Mouse (Mus musculus): ENCODE results near the gene Zkscan16. TPM values are rescaled to one million over a fixed set of nuclear protein-coding genes. Genes with fewer than 3 reads are reported as not detected.

The Zkscan16 gene
- polyA plus RNA-seq, 1 experiment from 2014 or later = 1.1 TPM

DNA sequence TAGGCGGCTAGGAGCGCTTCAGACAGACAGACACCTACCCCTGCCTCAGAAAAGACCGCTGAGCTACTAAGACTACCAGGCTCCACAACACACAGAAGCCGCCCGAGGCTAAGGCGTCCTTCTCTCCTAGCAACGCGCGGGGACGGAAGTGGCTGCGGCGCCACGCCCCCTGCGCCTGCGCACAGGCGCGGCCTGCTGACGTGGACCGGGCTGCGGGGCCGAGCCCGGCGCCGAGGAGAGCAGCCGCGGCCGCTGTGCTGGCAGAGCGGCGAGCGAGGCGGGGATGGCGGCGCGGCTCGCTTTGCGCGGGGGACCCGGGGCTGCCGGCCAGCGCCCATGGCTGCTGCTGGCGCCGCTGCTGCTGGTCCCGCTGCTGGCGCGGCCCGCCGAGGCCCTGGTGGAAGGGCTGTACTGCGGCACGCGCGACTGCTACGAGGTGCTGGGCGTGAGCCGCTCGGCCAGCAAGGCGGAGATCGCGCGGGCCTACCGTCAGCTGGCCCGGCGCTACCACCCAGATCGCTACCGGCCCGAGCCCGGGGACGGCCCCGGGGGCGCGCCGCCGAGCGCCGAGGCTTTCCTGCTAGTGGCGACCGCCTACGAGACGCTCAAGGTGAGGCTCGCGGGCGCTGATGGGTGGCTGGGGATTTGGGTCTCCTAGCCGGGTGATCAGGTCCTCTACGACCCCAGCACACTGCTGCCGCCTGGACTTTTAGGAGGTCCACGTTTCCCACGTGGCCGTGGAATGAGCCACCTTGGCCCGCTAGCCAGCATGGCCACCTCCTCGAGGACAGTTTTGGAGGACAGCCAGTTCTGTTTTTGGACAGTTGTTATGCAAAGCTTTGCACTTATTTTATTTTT is 59.7 kb downstream of the Zkscan16 start, which contains the start of gene Gm20503:
TSS of gene Gm20503 (plus strand) at position 263 of the 858 bp plus-strand sequence.
- WGBS = 0% methylated on average over 73 of the region's 89 CpGs
- Histone ChIP-seq H3K4me1 (replicated peaks) (peaks cover 36% of the 10 kb centered on the region), H3K4me2 (peak within 1 kb of the TSS; percentile 84), H3K27ac (peak within 1 kb of the TSS; percentile 93), H3K4me3 (replicated peaks) (peak within 1 kb of the TSS; percentile 95), H3K27me3 (no peaks in the 10 kb centered on the region), H3K9me3 (no peaks in the 10 kb centered on the region), H3K36me3 (no peaks in the 10 kb centered on the region), H3K9ac (replicated peaks) (peak within 1 kb of the TSS; percentile 94)
- ATAC-seq (ENCODE audit: insufficient number of reproducible peaks, insufficient read depth, low FRiP score, low TSS enrichment, low read depth) = peak; percentile 96

DNA sequence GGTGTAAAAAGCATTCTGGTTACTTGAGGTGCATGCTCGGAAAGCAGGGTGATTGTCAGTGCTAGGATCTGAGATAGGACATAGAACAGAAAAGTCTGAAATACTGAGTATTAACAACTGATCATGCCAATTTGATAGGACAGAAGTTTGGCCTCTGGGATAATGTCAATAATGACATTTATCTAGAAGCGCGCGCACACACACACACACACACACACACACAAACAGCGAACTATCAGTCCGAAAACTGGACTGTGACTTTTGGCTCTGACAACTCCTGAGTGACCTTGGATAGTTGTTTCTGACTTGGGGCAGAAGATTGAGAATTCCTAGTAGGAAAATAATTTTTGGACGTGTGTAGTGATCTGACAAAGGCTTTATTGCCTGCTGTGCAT is 60.4 kb downstream of the Zkscan16 start:
- 37% methylated on average over 7 of the region's 7 CpGs for WGBS
- H3K4me2 ChIP-seq = peak overlapping the region; percentile 84
- H3K36me3 ChIP-seq = no peaks in the 10 kb centered on the region
- H3K9me3 ChIP-seq = no peaks in the 10 kb centered on the region
- H3K27me3 ChIP-seq = no peaks in the 10 kb centered on the region
- H3K4me3 ChIP-seq (replicated peaks) = peak overlapping the region; percentile 95
- ATAC-seq (ENCODE audit: insufficient number of reproducible peaks, insufficient read depth, low FRiP score, low TSS enrichment, low read depth) = no peak
- H3K4me1 ChIP-seq (replicated peaks) = peaks cover 36% of the 10 kb centered on the region
- no peak overlapping the region for H3K27ac ChIP-seq
- peak overlapping the region; percentile 94 for H3K9ac ChIP-seq (replicated peaks)

DNA sequence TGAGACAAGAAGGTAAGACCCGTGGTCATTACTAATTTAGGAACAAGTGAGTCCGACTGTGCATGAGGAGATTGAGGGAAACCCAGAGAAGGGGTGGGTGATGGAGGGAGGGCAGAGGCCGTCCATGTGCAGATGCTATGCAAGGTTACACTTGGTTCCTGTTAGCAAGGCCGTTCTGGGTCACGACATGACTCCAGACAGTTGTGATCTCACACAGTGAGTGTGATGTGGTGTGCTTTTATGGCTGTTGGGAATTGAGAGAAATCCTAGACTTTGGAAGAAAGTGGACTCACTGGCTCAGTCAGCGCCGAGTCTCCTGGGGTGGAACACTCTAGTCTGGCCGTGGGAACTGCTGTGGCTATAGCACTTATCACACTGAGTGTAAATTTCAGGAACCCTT is 62.8 kb downstream of the Zkscan16 start:
- Histone ChIP-seq H3K27me3 (no peaks in the 10 kb centered on the region), H3K27ac (no peak overlapping the region), H3K4me3 (replicated peaks) (no peak overlapping the region), H3K4me1 (replicated peaks) (peaks cover 36% of the 10 kb centered on the region), H3K4me2 (no peak overlapping the region), H3K9ac (replicated peaks) (no peak overlapping the region), H3K9me3 (no peaks in the 10 kb centered on the region), H3K36me3 (no peaks in the 10 kb centered on the region)
- ATAC-seq (ENCODE audit: insufficient number of reproducible peaks, insufficient read depth, low FRiP score, low TSS enrichment, low read depth) = no peak
- 48% methylated on average over 8 of the region's 8 CpGs for WGBS

DNA sequence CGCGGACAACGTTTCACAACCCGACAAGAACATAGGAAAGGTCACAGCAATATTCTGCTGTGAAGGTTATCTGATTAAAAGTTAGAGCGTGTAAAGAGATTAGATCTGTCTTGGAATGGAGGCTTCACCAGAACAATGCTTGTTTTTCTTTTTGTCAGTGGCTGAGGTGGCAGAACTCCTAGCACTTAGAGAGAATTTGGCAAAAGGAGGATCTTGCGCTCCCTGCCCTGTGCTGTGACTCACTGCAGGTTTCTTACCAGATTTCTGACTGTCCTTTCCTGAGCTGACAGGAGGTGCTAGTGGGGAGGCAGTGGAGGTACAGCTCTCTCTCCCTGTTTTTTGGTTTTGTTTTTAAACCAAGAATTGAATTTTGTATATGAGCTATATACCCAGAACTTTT is 63.6 kb downstream of the Zkscan16 start:
- 91% methylated on average over 6 of the region's 6 CpGs for WGBS
- Histone ChIP-seq H3K27me3 (no peaks in the 10 kb centered on the region), H3K4me1 (replicated peaks) (peaks cover 36% of the 10 kb centered on the region), H3K36me3 (no peaks in the 10 kb centered on the region), H3K9me3 (no peaks in the 10 kb centered on the region), H3K9ac (replicated peaks) (no peak overlapping the region), H3K4me2 (no peak overlapping the region), H3K27ac (no peak overlapping the region), H3K4me3 (replicated peaks) (no peak overlapping the region)
- no peak for ATAC-seq (ENCODE audit: insufficient number of reproducible peaks, insufficient read depth, low FRiP score, low TSS enrichment, low read depth)

Other genes starting within 250 kb of the Zkscan16 start
- 0.15 TPM in 1 of 2 replicates, not detected in the other for gene Olfr267, start 155.9 kb upstream of the Zkscan16 start, polyA plus RNA-seq (2016; fragmentation: Nextera tagmentation; extraction: Ambion mirVana)
- 40.8 and 46.2 TPM in 2 replicates for gene Ecpas, start 30.9 kb upstream of the Zkscan16 start, polyA plus RNA-seq (2016; fragmentation: Nextera tagmentation; extraction: Ambion mirVana)
- 23.5 and 24.5 TPM in 2 replicates for gene Ptgr1, start 43.5 kb downstream of the Zkscan16 start, polyA plus RNA-seq (2016; fragmentation: Nextera tagmentation; extraction: Ambion mirVana)
- gene Dnajc25, start 51.4 kb downstream of the Zkscan16 start, polyA plus RNA-seq (2016; fragmentation: Nextera tagmentation; extraction: Ambion mirVana) = 9.2 and 11.6 TPM in 2 replicates
- gene Gm20503, start 59.6 kb downstream of the Zkscan16 start, polyA plus RNA-seq (2016; fragmentation: Nextera tagmentation; extraction: Ambion mirVana) = 14.5 and 16.8 TPM in 2 replicates
- gene Gng10, start 91.5 kb downstream of the Zkscan16 start, polyA plus RNA-seq (2016; fragmentation: Nextera tagmentation; extraction: Ambion mirVana) = 161 and 166 TPM in 2 replicates
- 0.04 TPM in 1 of 2 replicates, not detected in the other for gene AI481877, start 195.4 kb downstream of the Zkscan16 start, polyA plus RNA-seq (2016; fragmentation: Nextera tagmentation; extraction: Ambion mirVana)
- gene Ugcg, start 245.6 kb downstream of the Zkscan16 start, polyA plus RNA-seq (2016; fragmentation: Nextera tagmentation; extraction: Ambion mirVana) = 14.2 and 15.1 TPM in 2 replicates

Measured in limb, embryonic 12.5 days (tissue).